Mouse (Mus musculus): ENCODE data around the gene Ccdc34. TPM values are rescaled to one million over a fixed set of nuclear protein-coding genes. Genes with fewer than 3 reads are reported as not detected.

Ccdc34 gene
- polyA plus RNA-seq, 1 experiment from 2014 or later = 49.5 TPM

GRCm38 (mm10) chr2:110005596-110006239 is 11.9 kb upstream of the Ccdc34 start:
- no peak overlapping the region for H3K4me2 ChIP-seq
- no peaks in the 10 kb centered on the region for H3K4me1 ChIP-seq
- 87% methylated on average over 3 of the region's 3 CpGs for WGBS
- peaks cover 64% of the 10 kb centered on the region for H3K36me3 ChIP-seq
- H3K9me3 ChIP-seq (replicated peaks) = no peaks in the 10 kb centered on the region
- H3K9ac ChIP-seq = no peak overlapping the region
- no peaks in the 10 kb centered on the region for H3K27me3 ChIP-seq
- no peak overlapping the region for H3K4me3 ChIP-seq (replicated peaks)
- H3K27ac ChIP-seq = no peak overlapping the region
- ATAC-seq (replicated peaks; ENCODE audit: low FRiP score) = no peak

GRCm38 (mm10) chr2:110007423-110008267 is 10.0 kb upstream of the Ccdc34 start:
- ATAC-seq (replicated peaks; ENCODE audit: low FRiP score) = no peak
- no peaks in the 10 kb centered on the region for H3K4me1 ChIP-seq

GRCm38 (mm10) chr2:110009449-110009848 is 8.2 kb upstream of the Ccdc34 start:
- no peaks in the 10 kb centered on the region for H3K27me3 ChIP-seq
- H3K36me3 ChIP-seq = peaks cover 65% of the 10 kb centered on the region
- H3K27ac ChIP-seq = no peak overlapping the region
- no peak overlapping the region for H3K4me3 ChIP-seq (replicated peaks)
- H3K4me1 ChIP-seq = no peaks in the 10 kb centered on the region
- H3K9me3 ChIP-seq (replicated peaks) = no peaks in the 10 kb centered on the region
- no peak overlapping the region for H3K9ac ChIP-seq
- ATAC-seq (replicated peaks; ENCODE audit: low FRiP score) = no peak
- H3K4me2 ChIP-seq = no peak overlapping the region

More at GRCm38 (mm10) chr2:110007423-110008267, 10.0 kb upstream of the Ccdc34 start:
- Histone ChIP-seq H3K27ac (no peak overlapping the region), H3K4me3 (replicated peaks) (no peak overlapping the region), H3K36me3 (peaks cover 62% of the 10 kb centered on the region), H3K4me2 (no peak overlapping the region), H3K9ac (no peak overlapping the region), H3K27me3 (no peaks in the 10 kb centered on the region), H3K9me3 (replicated peaks) (no peaks in the 10 kb centered on the region)
- 90% methylated on average over 10 of the region's 10 CpGs for WGBS

- peaks cover 46% of the 10 kb centered on the region for H3K36me3 ChIP-seq
- H3K9ac ChIP-seq = no peak overlapping the region
- no peak overlapping the region for H3K27ac ChIP-seq
- no peak for ATAC-seq (replicated peaks; ENCODE audit: low FRiP score)
- WGBS = 85% methylated on average over 13 of the region's 13 CpGs
- H3K9me3 ChIP-seq (replicated peaks) = no peaks in the 10 kb centered on the region
- no peaks in the 10 kb centered on the region for H3K27me3 ChIP-seq
- no peak overlapping the region for H3K4me3 ChIP-seq (replicated peaks)
- H3K4me2 ChIP-seq = no peak overlapping the region
- H3K4me1 ChIP-seq = no peaks in the 10 kb centered on the region
Observed at GRCm38 (mm10) chr2:110012184-110012725, 5.4 kb upstream of the Ccdc34 start.

- Histone ChIP-seq H3K4me3 (replicated peaks) (peak overlapping the region; percentile 79), H3K9ac (peak overlapping the region; percentile 83; the same call in 1 of the 2 replicates), H3K9me3 (replicated peaks) (no peaks in the 10 kb centered on the region), H3K27ac (peak overlapping the region; percentile 93; the same call in 1 of the 2 replicates), H3K4me1 (peaks cover 18% of the 10 kb centered on the region), H3K36me3 (peaks cover 26% of the 10 kb centered on the region), H3K27me3 (no peaks in the 10 kb centered on the region), H3K4me2 (peak overlapping the region; percentile 61)
- 45% methylated on average over 7 of the region's 7 CpGs for WGBS
- 0 out of 2 replicates have a peak, but pooled peaks have one; percentile 8 for ATAC-seq (replicated peaks; ENCODE audit: low FRiP score)
Observed at GRCm38 (mm10) chr2:110017087-110017486, 530 bp upstream of the Ccdc34 start.

GRCm38 (mm10) chr2:110019656-110020055 is 2.0 kb downstream of the Ccdc34 start:
- H3K9ac ChIP-seq = no peak overlapping the region; the same call in 1 of the 2 replicates
- WGBS = 78% methylated on average over 4 of the region's 4 CpGs
- H3K4me1 ChIP-seq = peaks cover 18% of the 10 kb centered on the region
- ATAC-seq (replicated peaks; ENCODE audit: low FRiP score) = no peak
- no peak overlapping the region for H3K27ac ChIP-seq
- peak overlapping the region; percentile 0; the same call in 1 of the 2 replicates for H3K4me3 ChIP-seq (replicated peaks)
- no peaks in the 10 kb centered on the region for H3K27me3 ChIP-seq
- peak overlapping the region; percentile 61 for H3K4me2 ChIP-seq
- peaks cover 32% of the 10 kb centered on the region for H3K36me3 ChIP-seq
- no peaks in the 10 kb centered on the region for H3K9me3 ChIP-seq (replicated peaks)

GRCm38 (mm10) chr2:110020430-110020829 is 2.8 kb downstream of the Ccdc34 start:
- ATAC-seq (replicated peaks; ENCODE audit: low FRiP score) = no peak
- peaks cover 34% of the 10 kb centered on the region for H3K36me3 ChIP-seq
- no peaks in the 10 kb centered on the region for H3K27me3 ChIP-seq
- H3K9me3 ChIP-seq (replicated peaks) = no peaks in the 10 kb centered on the region
- 0 out of 2 replicates have a peak overlapping the region, but pooled peaks have one; percentile 61 for H3K4me2 ChIP-seq
- no peak overlapping the region for H3K27ac ChIP-seq
- no peak overlapping the region for H3K4me3 ChIP-seq (replicated peaks)
- no peak overlapping the region for H3K9ac ChIP-seq
- 97% methylated on average over 1 of the region's 1 CpGs for WGBS
- H3K4me1 ChIP-seq = peaks cover 18% of the 10 kb centered on the region

GRCm38 (mm10) chr2:110036265-110036664 is 18.6 kb downstream of the Ccdc34 start:
- H3K27ac ChIP-seq = peak overlapping the region; percentile 41; the same call in 1 of the 2 replicates

GRCm38 (mm10) chr2:110036665-110037064 is 19.0 kb downstream of the Ccdc34 start:
- H3K27me3 ChIP-seq = no peaks in the 10 kb centered on the region
- H3K36me3 ChIP-seq = peaks cover 29% of the 10 kb centered on the region
- H3K27ac ChIP-seq = peak overlapping the region; percentile 9; the same call in 1 of the 2 replicates
- no peak overlapping the region for H3K4me3 ChIP-seq (replicated peaks)
- H3K9me3 ChIP-seq (replicated peaks) = no peaks in the 10 kb centered on the region
- WGBS = 54% methylated on average over 4 of the region's 4 CpGs
- H3K9ac ChIP-seq = no peak overlapping the region
- H3K4me1 ChIP-seq = peaks cover 26% of the 10 kb centered on the region
- ATAC-seq (replicated peaks; ENCODE audit: low FRiP score) = 0 out of 2 replicates have a peak, but pooled peaks have one; percentile 55
- H3K4me2 ChIP-seq = no peak overlapping the region

More at GRCm38 (mm10) chr2:110036265-110036664, 18.6 kb downstream of the Ccdc34 start:
- H3K9ac ChIP-seq = no peak overlapping the region
- H3K27me3 ChIP-seq = no peaks in the 10 kb centered on the region
- no peaks in the 10 kb centered on the region for H3K9me3 ChIP-seq (replicated peaks)
- peak; percentile 85 for ATAC-seq (replicated peaks; ENCODE audit: low FRiP score)
- peaks cover 29% of the 10 kb centered on the region for H3K36me3 ChIP-seq
- H3K4me1 ChIP-seq = peaks cover 26% of the 10 kb centered on the region
- 20% methylated on average over 4 of the region's 4 CpGs for WGBS
- H3K4me3 ChIP-seq (replicated peaks) = no peak overlapping the region
- no peak overlapping the region for H3K4me2 ChIP-seq

GRCm38 (mm10) chr2:110037221-110037620 is 19.6 kb downstream of the Ccdc34 start:
- H3K4me1 ChIP-seq = peaks cover 26% of the 10 kb centered on the region
- peak overlapping the region; percentile 9; the same call in 1 of the 2 replicates for H3K27ac ChIP-seq
- no peak overlapping the region for H3K4me3 ChIP-seq (replicated peaks)
- no peak overlapping the region for H3K9ac ChIP-seq
- H3K9me3 ChIP-seq (replicated peaks) = no peaks in the 10 kb centered on the region
- H3K27me3 ChIP-seq = no peaks in the 10 kb centered on the region
- H3K4me2 ChIP-seq = no peak overlapping the region
- ATAC-seq (replicated peaks; ENCODE audit: low FRiP score) = no peak
- H3K36me3 ChIP-seq = peaks cover 28% of the 10 kb centered on the region
- 79% methylated on average over 2 of the region's 2 CpGs for WGBS

GRCm38 (mm10) chr2:110038341-110038740 is 20.7 kb downstream of the Ccdc34 start:
- Histone ChIP-seq H3K36me3 (peaks cover 21% of the 10 kb centered on the region), H3K4me3 (replicated peaks) (no peak overlapping the region), H3K9me3 (replicated peaks) (no peaks in the 10 kb centered on the region), H3K27ac (0 out of 2 replicates have a peak overlapping the region, but pooled peaks have one; percentile 41), H3K9ac (no peak overlapping the region), H3K4me2 (no peak overlapping the region), H3K27me3 (no peaks in the 10 kb centered on the region), H3K4me1 (peaks cover 29% of the 10 kb centered on the region)
- 46% methylated on average over 5 of the region's 5 CpGs for WGBS
- no peak for ATAC-seq (replicated peaks; ENCODE audit: low FRiP score)

Data from kidney, embryonic 15.5 days (tissue).